Comparison of ENCODE assay signal across 18 mouse cellular contexts in the genomic region with DNA sequence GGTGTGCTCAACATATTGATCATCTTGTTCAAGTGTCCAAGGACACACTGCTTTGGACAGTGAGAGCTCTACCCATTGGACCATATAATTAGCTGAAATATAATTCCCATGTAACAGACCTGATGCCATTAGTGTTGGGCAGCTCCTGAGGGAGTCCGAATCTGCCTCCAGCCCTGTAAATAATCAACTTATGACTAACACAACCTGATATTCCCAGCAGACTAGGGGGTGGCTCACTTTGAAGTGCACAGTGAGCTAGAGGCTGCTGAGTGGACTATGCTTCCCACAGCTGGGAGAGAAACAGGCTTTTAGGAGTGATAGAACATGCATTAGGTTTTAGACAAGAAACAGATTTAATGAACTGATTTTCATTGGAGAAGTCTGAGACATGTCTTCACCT.
DNase-seq lines count a peak whose midpoint lies in the region; ATAC-seq lines count a peak whose summit lies in the region.
"Had no signal": no experiment of that assay in that cellular context is flagged by ENCODE, and none has a peak within 500 bp of the region (broad histone marks: within the 10 kb centered on the region; RNA-seq: fewer than 3 reads in every experiment).

No protein-coding gene starts in this region.

- no peak for DNase-seq in hindbrain, embryonic 10.5 days (ENCODE audit: low spot score)
- DNase-seq in retina, embryonic 14.5 days (ENCODE audit: low spot score) = peak; percentile 17
- no peak for DNase-seq in retina, postnatal 1 day
- DNase-seq in kidney, postnatal 36 days = peak; percentile 12 to 33
- no peak for DNase-seq in cerebellum, postnatal 4 days (ENCODE audit: low spot score in 2 of 2)
- DNase-seq in cerebellum, adult 11-12 months = no peak
- DNase-seq: adrenal gland, adult 8-10 months; cerebellum, postnatal 14 days; heart, postnatal 10 days; right cerebral cortex, adult 18-20 months; thymus, postnatal 14 days had no signal

- no peaks in the 10 kb centered on the region for H3K36me3 ChIP-seq in hindbrain, embryonic 15.5 days
- no peaks in the 10 kb centered on the region for H3K36me3 ChIP-seq in hindbrain, embryonic 10.5 days
- H3K36me3 ChIP-seq: lung, embryonic 15.5 days; midbrain, embryonic 10.5 days had no signal

- H3K27me3 ChIP-seq in hindbrain, embryonic 15.5 days = no peaks in the 10 kb centered on the region
- H3K27me3 ChIP-seq in hindbrain, embryonic 10.5 days (ENCODE audit: insufficient read depth, poor library complexity, severe bottlenecking) = no peaks in the 10 kb centered on the region
- H3K27me3 ChIP-seq: lung, embryonic 15.5 days had no signal

- ATAC-seq in hindbrain, embryonic 15.5 days (ENCODE audit: low FRiP score, low read depth) = no peak
- ATAC-seq: intestine, embryonic 16.5 days had no signal

- H3K27ac ChIP-seq in hindbrain, embryonic 15.5 days (replicated peaks) = 0 out of 2 replicates have a peak overlapping the region, but pooled peaks have one; percentile 14
- no peak overlapping the region for H3K27ac ChIP-seq in hindbrain, embryonic 10.5 days
- H3K27ac ChIP-seq: hindbrain, embryonic 14.5 days; lung, embryonic 15.5 days; macrophage; midbrain, embryonic 10.5 days had no signal

- 58% methylated on average over 1 of the region's 1 CpGs for WGBS in hindbrain, embryonic 15.5 days
- 68% methylated on average over 1 of the region's 1 CpGs for WGBS in hindbrain, embryonic 10.5 days

- H3K9me3 ChIP-seq in hindbrain, embryonic 15.5 days = no peaks in the 10 kb centered on the region
- no peaks in the 10 kb centered on the region for H3K9me3 ChIP-seq in hindbrain, embryonic 10.5 days
- H3K9me3 ChIP-seq: lung, embryonic 15.5 days; midbrain, embryonic 10.5 days had no signal

- peaks cover 4% of the 10 kb centered on the region; the same call in 1 of the 2 replicates for H3K4me1 ChIP-seq in hindbrain, embryonic 15.5 days (replicated peaks)
- H3K4me1 ChIP-seq in hindbrain, embryonic 10.5 days (replicated peaks) = no peaks in the 10 kb centered on the region
- H3K4me1 ChIP-seq: lung, embryonic 15.5 days; midbrain, embryonic 10.5 days had no signal

- H3K9ac ChIP-seq in hindbrain, embryonic 15.5 days = no peak overlapping the region
- H3K9ac ChIP-seq: hindbrain, embryonic 14.5 days; lung, embryonic 15.5 days had no signal

- H3K4me3 ChIP-seq in hindbrain, embryonic 15.5 days = no peak overlapping the region
- H3K4me3 ChIP-seq in hindbrain, embryonic 10.5 days = no peak overlapping the region
- H3K4me3 ChIP-seq: lung, embryonic 15.5 days; midbrain, embryonic 10.5 days had no signal

- no peak overlapping the region for H3K4me2 ChIP-seq in hindbrain, embryonic 15.5 days
- H3K4me2 ChIP-seq: heart, embryonic 11.5 days; hindbrain, embryonic 14.5 days; lung, embryonic 15.5 days had no signal

Comparison
In these comparisons a context has a peak if more than half of its experiments do, and no peak if none do; other contexts are left out.
1. DNase-seq: peak in retina, embryonic 14.5 days (single experiment) and kidney, postnatal 36 days (2 of 2); none in hindbrain, embryonic 10.5 days (single experiment), retina, postnatal 1 day (single experiment), cerebellum, postnatal 4 days (0 of 2) and cerebellum, adult 11-12 months (single experiment).